Mouse (Mus musculus): Measurements from ENCODE around the gene Surf4. TPM values are rescaled to one million over a fixed set of nuclear protein-coding genes. Genes with fewer than 3 reads are reported as not detected.

The Surf4 gene
- polyA plus RNA-seq, 1 experiment from 2014 or later = 194 TPM

Other genes starting within 250 kb of the Surf4 start
- gene Abo, start 68.9 kb downstream of the Surf4 start, polyA plus RNA-seq (2014; fragmentation: Nextera tagmentation; extraction: Ambion mirVana) = not detected in 2 replicates
- gene Surf6, start 31.0 kb downstream of the Surf4 start, polyA plus RNA-seq (2014; fragmentation: Nextera tagmentation; extraction: Ambion mirVana) = 15.2 and 16.9 TPM in 2 replicates
- gene Med22, start 23.3 kb downstream of the Surf4 start, polyA plus RNA-seq (2014; fragmentation: Nextera tagmentation; extraction: Ambion mirVana) = 46.7 and 50.7 TPM in 2 replicates
- gene Rpl7a, start 23.2 kb downstream of the Surf4 start, polyA plus RNA-seq (2014; fragmentation: Nextera tagmentation; extraction: Ambion mirVana) = 757 and 772 TPM in 2 replicates
- gene Surf2, start 17.6 kb downstream of the Surf4 start, polyA plus RNA-seq (2014; fragmentation: Nextera tagmentation; extraction: Ambion mirVana) = 42.2 and 45.1 TPM in 2 replicates
- 45.0 and 47.8 TPM in 2 replicates for gene Surf1, start 17.4 kb downstream of the Surf4 start, polyA plus RNA-seq (2014; fragmentation: Nextera tagmentation; extraction: Ambion mirVana)
- 0.08 TPM in 1 of 2 replicates, not detected in the other for gene Stkld1, start 119 bp upstream of the Surf4 start, polyA plus RNA-seq (2014; fragmentation: Nextera tagmentation; extraction: Ambion mirVana)
- gene Rexo4, start 30.5 kb upstream of the Surf4 start, polyA plus RNA-seq (2014; fragmentation: Nextera tagmentation; extraction: Ambion mirVana) = 63.0 and 66.3 TPM in 2 replicates
- gene Adamts13, start 39.5 kb upstream of the Surf4 start, polyA plus RNA-seq (2014; fragmentation: Nextera tagmentation; extraction: Ambion mirVana) = 0.05 and 0.06 TPM in 2 replicates
- gene Cacfd1, start 76.0 kb upstream of the Surf4 start, polyA plus RNA-seq (2014; fragmentation: Nextera tagmentation; extraction: Ambion mirVana) = 86.7 and 92.9 TPM in 2 replicates
- 0.72 and 1.3 TPM in 2 replicates for gene Slc2a6, start 94.1 kb upstream of the Surf4 start, polyA plus RNA-seq (2014; fragmentation: Nextera tagmentation; extraction: Ambion mirVana)
- gene Mymk, start 138.3 kb upstream of the Surf4 start, polyA plus RNA-seq (2014; fragmentation: Nextera tagmentation; extraction: Ambion mirVana) = 5.7 and 6.2 TPM in 2 replicates
- gene Adamtsl2, start 145.5 kb upstream of the Surf4 start, polyA plus RNA-seq (2014; fragmentation: Nextera tagmentation; extraction: Ambion mirVana) = 9.4 and 10.2 TPM in 2 replicates
- gene Fam163b, start 208.6 kb upstream of the Surf4 start, polyA plus RNA-seq (2014; fragmentation: Nextera tagmentation; extraction: Ambion mirVana) = 0.71 and 1.3 TPM in 2 replicates
- gene Dbh, start 231.3 kb upstream of the Surf4 start, polyA plus RNA-seq (2014; fragmentation: Nextera tagmentation; extraction: Ambion mirVana) = 0.05 TPM in 1 of 2 replicates, not detected in the other